Mouse (Mus musculus) left cerebral cortex, postnatal 14 days (tissue): Measurements from ENCODE around the gene Rai1. TPM values are rescaled to one million over a fixed set of nuclear protein-coding genes. Genes with fewer than 3 reads are reported as not detected.

Experiments
- DNase-seq, 2 experiments: peaks; one replicate each; pipeline ENCODE4 v3.0.0; 2021 to 2022; ENCODE audit warnings: low spot score in 2 of 2, mixed read lengths in 1 of 2
- intact Hi-C: fragments of 180-260 bp; cut with DNase I; formaldehyde crosslinking; loops from one replicate; pipeline ENCODE4 v1.15.1; 2025
- total RNA-seq, 2 experiments: library from RNA; stranded (reverse); gene quantifications; 2 replicates each; pipeline ENCODE4 v1.2.3; 2021

Gene Rai1
- total RNA-seq, 2 experiments from 2014 or later = 58.8 to 60.5 TPM

DNA sequence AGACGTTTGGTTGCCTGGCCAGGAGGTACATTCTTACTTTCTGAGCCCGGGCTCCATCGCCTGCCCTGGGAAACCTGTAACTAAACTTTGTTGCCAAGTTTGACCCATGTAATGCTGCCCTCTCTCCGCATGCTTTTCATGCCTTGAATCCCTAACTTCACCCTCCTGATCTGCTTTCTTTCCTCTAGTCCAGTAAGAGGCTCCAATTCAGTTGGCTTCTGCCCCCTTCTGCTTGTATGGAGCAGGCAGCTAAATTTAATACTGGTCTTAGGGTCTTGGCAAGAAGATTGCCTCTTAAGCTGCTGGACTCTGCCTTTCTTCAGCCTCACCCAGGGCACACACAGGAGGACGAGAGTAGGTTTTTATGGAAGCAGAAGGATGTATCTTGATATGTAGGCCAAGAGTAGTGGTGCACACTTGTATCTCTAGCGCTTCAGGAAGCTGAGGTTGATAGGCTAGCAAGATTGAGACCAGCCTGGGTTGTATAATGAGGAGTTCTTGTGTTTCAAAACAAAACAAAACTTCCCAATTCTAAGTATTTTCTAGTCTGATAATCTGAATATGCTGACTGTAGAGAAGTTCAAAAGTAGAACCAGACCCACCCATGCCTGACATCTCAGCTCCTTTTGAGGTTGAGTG is 10.9 kb downstream of the Rai1 start:
- intact Hi-C loops = no loop called here
- no peak for DNase-seq

- no peak for DNase-seq
- intact Hi-C loops = no loop called here
These were observed 15.9 kb downstream of the Rai1 start for GRCm38 (mm10) chr11:60120586-60121262.

GRCm38 (mm10) chr11:60122611-60123010 is 17.8 kb downstream of the Rai1 start:
- DNase-seq = no peak

DNA sequence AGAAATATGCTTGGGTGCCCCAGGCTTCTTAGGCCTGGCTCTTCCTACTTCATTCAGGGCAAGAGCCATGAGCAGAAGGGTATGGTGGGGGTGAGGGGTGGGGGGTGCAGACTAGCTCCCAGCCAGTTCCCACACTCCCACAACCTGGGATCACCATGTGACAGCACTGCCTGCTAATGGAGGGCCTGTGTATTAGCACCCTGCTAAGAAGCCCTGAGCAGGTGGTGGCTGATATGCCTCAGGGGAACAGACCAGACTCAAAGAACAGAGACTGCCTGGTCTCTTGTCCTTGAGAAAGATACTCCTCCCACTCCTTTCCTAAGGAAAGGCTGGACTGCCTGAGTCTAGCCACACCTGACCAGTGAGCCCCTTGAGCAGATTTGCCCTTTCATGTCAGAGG is 22.2 kb downstream of the Rai1 start:
- DNase-seq = no peak
- intact Hi-C loops = no loop called here

More at GRCm38 (mm10) chr11:60122611-60123010, 17.8 kb downstream of the Rai1 start:
- intact Hi-C loops = no loop called here

- DNase-seq = no peak
- intact Hi-C loops = no loop called here
These were observed 23.2 kb downstream of the Rai1 start for GRCm38 (mm10) chr11:60127863-60128512.

DNA sequence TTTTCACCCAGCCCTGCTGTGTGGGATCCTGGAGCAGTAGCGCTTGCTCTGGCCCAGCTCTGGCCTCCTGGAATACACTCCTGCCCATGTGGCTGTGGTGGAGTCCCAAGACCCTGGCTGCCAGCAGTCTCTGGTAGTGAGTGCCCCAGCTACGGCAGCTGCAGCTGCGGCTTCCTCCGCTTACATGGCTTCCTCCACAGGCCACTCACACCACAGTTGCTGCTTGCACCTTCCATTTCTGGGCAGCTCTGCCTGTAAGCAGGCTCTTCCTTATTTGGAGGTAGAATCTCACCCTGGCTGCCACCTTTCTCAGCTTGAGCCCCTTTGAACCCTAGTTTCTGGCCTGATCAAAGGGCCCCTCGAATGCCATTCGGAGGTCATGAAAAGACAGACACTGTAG is 25.7 kb downstream of the Rai1 start:
- no peak for DNase-seq
- intact Hi-C loops = no loop called here

- no peak for DNase-seq
- intact Hi-C loops = no loop called here
These were observed 27.2 kb downstream of the Rai1 start for GRCm38 (mm10) chr11:60132061-60132460.

DNA sequence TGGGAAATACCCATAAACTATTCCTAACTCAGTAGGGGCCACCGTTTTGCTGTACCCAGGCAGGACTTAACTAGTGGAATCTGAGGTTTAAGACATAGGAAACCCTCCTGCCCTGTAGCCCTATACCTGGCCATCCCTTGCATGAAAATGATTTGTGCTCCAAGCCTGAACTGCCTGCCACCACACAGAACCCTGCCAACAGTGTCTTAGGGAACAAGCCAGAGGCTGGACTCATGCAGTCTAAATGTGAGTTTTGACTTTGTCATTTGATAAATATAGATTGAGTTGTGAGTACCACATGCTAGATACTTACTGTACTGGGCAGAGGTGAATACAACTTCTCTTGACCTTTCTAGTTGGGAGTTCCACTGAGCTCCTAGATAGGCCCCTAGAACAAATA is 31.7 kb downstream of the Rai1 start:
- DNase-seq = no peak
- intact Hi-C loops = no loop called here

DNA sequence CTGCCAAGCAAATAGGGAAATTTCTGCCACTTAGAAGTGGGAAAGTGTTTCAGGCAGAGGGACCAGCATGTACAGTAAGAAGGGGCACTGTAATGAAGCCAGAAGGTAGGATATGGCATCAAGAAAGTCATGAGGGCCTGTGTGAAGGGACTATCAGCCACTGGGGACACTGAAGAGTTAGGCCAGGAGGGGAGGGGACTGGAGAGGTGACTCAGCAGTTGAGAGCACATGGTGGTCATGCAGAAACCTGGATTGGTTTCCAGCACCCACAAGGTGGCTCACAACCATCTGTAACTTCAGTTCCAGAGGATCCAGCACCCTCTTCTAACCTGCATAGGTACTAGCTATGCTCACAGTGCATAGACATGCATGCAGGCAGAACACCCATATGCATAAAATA is 32.4 kb downstream of the Rai1 start:
- intact Hi-C loops = no loop called here
- DNase-seq = no peak

GRCm38 (mm10) chr11:60139141-60139733 is 34.4 kb downstream of the Rai1 start:
- peak; percentile 70 to 88 for DNase-seq
- intact Hi-C loops = no loop called here

- peak; percentile 67 to 71 for DNase-seq
- intact Hi-C loops = loop anchor here (5.0 kb wide), 1 partner anchor 37 kb away; no protein-coding TSS in a partner anchor
These were observed 35.0 kb downstream of the Rai1 start for GRCm38 (mm10) chr11:60139734-60140371.

DNA sequence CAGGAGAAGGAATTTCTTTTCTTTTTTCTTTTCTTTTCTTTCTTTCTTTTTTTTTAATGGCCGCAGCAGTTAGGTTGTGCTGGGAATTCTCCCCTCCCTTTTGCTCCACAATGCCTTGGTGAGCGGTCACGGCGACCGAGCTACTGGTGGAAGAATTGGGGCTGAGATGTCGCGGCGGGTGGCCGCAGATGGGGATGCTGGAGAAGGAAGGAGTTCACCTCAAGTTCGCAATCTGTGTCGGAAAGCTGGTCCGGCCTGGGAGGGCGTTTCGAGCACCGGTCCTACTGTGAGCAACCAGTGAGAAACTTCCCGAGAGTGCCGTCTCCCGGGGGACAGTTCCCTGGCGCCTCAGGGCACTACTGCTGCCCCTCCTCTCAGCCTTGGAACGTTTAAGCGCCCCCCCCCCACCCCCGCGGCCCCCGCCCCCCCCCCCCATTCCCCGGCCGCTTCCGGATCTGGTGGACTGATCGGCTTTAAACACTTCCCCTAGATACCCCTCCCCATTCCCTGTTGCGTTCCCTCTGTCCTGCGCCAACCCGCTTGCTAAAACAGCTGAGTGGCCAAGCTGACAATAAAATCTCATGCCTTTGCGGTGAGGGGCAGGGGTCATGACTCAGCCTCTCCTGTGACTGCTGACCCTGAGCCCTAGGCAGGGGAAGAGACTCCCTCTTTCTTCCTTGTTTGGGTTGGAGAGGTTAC is 35.9 kb downstream of the Rai1 start:
- intact Hi-C loops = loop anchor here (5.0 kb wide), 1 partner anchor 37 kb away; no protein-coding TSS in a partner anchor

DNA sequence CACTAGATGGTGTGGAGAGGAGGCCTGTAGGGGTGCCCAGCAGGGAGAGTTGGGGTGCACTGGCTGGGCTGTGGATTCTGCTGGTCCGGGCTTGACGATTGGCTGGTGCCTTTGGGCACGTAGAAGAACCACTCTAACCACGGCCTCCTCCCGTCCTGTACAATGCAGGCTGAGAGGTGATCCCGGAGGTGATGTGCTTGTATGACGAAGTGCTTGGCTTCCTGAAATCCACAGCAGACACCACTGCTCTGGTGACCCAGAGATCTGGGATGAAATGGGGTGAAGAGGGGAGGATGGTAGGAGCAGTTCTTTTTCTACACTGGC is 36.4 kb downstream of the Rai1 start:
- intact Hi-C loops = loop anchor here (5.0 kb wide), 1 partner anchor 36 kb away; no protein-coding TSS in a partner anchor
- no peak for DNase-seq

More for the DNA sequence above, 35.9 kb downstream of the Rai1 start:
- DNase-seq = no peak

GRCm38 (mm10) chr11:60143086-60143485 is 38.3 kb downstream of the Rai1 start:
- intact Hi-C loops = loop anchor here (5.0 kb wide), 1 partner anchor 34 kb away; no protein-coding TSS in a partner anchor
- no peak for DNase-seq

DNA sequence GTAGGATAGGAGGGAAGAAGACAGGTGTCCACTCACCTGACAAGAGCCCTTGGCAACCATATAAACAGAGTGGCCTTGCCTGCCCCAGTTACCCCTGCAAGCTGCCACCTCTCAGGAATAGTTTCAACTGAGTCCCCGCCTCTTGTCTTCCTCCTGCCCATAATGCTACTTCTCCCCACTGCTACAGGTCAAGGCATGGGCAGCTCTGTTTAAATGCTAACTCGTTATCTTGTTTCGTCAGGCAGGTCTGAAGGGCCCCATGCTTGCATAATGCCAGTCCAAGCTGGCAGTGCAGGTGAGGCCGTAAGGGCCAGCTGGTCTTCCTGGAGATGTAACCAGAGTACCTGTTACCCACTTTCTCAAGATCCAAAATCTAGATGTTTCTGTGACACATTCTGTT is 41.4 kb downstream of the Rai1 start:
- no peak for DNase-seq
- intact Hi-C loops = no loop called here

GRCm38 (mm10) chr11:60148591-60148990 is 43.8 kb downstream of the Rai1 start:
- DNase-seq = no peak
- intact Hi-C loops = no loop called here

DNA sequence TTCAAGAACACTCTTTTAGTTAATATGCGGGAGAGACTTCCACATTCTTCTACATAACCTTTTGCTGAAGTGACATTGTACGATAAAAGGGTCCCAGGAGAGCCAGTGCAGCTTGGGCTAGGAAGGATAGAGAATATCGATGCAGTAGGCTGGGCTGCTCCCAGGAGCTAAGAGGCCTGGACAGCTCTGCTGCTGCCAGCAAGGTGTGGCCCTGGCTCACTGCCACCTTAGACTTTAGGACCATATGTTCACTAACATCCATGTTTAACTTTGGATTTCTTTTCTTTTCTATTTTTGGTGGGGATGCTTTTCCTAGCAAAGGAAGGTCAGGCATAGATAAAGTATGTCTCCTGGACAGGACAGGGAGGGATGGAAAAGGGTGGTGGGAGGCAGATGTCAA is 44.3 kb downstream of the Rai1 start:
- no peak for DNase-seq
- intact Hi-C loops = no loop called here

- DNase-seq = no peak
- intact Hi-C loops = no loop called here
These were observed 45.9 kb downstream of the Rai1 start for GRCm38 (mm10) chr11:60150677-60151076.

DNA sequence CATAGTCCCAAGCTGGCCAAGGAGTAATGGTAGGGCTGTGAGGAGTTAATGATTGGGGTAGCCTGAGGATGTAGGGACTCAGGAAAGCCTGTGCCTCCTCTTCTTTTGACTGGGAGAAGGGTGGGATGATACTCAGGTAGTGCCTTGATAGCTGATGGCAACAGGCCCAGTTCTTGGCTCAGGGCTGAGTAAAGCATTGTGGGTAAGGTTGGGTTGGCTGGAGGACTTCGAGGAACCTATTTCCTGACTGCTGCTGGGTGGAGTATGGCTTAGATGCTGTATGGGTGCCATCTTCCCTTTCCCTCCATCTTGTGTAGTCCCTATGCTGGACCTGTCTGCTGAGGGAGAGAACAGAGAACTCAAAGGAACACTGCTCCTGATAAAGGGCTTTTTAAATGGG is 47.5 kb downstream of the Rai1 start:
- intact Hi-C loops = no loop called here
- no peak for DNase-seq
